Mouse (Mus musculus) frontal cortex, postnatal 36 days (tissue): ENCODE measurements around the gene Invs.

Source experiments
- DNase-seq, 2 experiments: peaks; one replicate each; pipeline ENCODE4 v3.0.0; 2022; ENCODE audit warnings: low spot score in 2 of 2

Gene Invs

GRCm38 (mm10) chr4:48458436-48458835 lies 178.9 kb downstream of the Invs start:
- DNase-seq, result no peak

DNA sequence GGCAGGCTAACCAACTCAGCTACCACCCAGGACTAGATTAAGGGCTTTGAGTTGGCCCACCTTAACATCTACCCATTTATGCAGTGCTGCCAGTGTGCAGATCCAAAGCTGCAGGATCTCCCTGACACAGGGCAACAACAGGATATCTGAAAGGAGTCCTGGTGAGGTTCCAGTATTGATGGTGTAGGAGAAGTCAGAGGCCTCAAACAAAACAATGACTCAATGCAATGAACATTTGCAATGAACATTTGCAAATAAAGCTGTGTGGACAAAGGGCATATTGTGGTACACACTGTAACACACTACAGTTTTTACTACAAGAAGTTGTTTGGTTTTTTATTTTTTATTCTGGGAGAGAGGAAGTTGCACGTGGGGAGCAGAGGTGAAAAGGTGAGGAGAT lies 181.5 kb downstream of the Invs start:
- no peak for DNase-seq

DNA sequence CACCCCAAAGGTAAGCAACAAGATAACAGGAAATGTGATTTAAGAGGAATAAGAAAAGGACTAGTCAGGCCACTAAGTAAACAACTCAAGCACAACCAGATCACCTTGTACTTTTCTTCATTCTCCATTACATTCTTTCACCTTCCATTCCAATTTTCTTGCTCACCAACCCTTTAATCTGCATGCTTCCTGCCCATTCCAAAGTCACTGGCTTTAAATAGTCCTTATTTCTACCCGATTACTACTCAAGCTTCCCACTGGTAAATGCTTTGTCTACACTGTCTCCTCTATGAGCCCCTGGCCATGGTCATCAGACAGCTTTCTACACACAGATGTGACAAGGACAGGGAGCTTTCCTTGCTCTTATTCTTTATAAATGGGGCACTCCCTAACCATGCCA lies 191.4 kb downstream of the Invs start:
- DNase-seq, result no peak

DNA sequence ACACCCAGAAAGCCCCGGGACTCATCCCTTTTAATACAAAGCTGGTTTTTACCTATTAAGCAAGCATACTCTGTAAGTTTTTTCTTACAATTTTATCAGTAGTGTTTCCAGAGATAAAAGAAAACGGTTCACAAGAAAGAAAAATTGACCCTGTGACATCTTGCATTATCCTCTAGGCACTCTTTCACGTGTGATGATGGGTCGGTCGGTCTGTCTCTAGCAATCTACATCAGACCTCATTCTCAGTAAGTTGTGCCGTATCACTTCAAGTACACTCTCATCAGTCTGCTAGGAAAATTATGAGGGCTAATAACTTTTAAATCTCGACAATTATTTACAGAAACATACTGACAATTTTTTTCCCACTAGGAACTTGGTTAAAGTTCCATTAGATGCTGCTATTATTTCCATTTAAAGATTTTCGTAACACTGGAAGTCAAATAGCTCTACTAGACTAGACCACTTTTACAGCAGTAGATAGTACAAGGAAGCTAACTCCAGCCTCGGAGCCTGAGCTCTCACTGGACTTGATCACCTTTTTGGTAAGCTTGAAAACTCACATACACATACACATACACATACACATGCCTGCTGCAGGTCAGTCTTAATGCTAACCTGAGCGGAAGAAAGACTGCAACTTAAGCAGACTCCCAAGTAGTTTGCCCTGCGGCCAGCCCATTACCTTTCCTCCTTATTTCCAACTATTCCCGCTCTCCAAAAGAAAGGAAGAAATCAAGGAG lies 192.7 kb downstream of the Invs start:
- no peak for DNase-seq

DNA sequence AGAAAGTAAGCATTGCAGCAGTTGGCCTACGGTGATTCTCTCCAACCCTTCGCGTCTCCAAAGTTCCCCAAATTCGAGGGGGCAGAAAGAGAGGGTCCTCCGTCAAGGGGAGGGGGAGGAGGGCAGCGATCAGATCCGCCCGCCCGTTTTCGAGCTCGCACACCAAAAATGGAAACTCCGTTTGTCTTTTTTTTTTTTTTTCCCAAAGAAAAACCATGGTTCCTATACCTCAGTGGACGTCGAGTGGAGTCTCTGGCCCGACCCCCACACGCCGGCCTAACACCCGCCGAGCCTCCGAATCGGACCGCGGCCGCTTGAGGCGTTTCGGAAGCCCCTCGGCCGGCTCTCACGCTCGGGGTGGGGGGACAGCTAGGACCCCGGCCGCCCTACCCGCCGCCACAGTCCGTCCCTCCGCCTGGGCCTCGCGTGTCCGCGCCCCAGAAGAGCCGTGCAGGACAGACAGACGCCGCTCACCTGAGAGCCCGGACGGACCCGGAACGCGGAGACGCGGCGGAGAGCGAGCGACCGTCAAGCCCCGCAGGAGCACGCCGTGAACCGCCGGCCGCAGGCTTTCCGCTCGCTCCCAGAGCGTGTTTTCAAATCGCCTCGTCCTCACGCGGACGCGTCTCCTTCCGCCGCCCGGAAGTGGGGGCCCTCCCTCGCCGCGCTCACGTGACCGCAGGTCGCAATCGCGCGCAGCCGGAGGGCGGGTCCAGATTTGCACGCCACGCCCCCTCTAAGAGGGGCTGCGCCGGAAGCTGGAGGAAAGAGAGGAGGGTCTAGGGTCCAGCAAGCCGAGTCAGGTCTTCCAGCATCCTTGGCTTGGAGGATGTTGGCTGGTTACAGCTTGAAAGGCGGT lies 193.5 kb downstream of the Invs start, which contains the start of gene Tex10:
TSS of gene Tex10 (minus strand) at position 668 of the 859 bp plus-strand sequence.
- peak; percentile 87 to 89 for DNase-seq

DNA sequence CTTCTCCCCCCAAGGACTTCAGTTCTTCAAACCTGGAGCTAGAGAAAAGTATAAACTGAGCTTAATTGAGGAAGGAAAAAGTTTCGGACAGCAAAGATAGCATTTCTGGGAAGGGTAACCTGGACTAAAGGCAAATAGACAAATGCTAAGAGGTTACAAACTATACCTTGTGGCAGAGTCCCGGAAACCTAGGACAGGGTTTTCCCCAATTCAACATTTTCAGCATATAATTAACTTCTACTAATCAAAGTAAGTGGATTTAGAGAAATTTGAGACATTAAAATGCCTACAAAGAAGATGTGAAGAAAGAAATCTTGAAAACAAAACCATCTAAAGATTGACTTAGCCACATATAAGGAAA lies 194.1 kb downstream of the Invs start:
- no peak for DNase-seq

DNA sequence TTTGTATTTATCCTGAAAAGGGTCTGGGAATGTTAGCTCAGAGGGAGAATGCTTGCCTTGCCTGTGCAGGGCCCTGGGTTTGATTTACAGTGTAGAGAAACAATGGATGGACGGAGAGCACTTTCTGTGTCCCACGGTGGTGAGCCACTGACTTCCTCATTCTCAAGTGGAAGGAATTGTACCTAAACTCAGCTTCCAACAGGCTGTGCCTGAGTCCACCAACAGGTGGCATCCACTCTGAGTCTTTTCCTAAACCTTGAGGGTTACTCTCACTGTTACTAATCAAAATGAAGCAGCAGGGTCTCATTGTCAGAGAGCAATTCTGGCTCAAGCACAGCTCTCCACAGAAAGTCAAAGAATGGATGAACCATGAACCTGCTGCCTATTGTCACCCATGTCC lies 201.7 kb downstream of the Invs start:
- no peak for DNase-seq
